In genomic region chr19:46040149-46040902, GRCm38 (mm10) we compare ENCODE assay signal across 8 mouse cellular contexts. TPM values are rescaled to one million over a fixed set of nuclear protein-coding genes. Genes with fewer than 3 reads are reported as not detected.
DNase-seq lines count a peak whose midpoint lies in the region; ATAC-seq and TF ChIP-seq lines count a peak whose summit lies in the region.

No protein-coding gene starts in this region.

- H3K9me3 ChIP-seq in embryonic facial prominence, embryonic 14.5 days (ENCODE audit: control insufficient read depth, low read length), result no peaks in the 10 kb centered on the region
- no peaks in the 10 kb centered on the region for H3K9me3 ChIP-seq in limb, embryonic 13.5 days
- no peaks in the 10 kb centered on the region for H3K9me3 ChIP-seq in neural tube, embryonic 15.5 days (replicated peaks)

- peaks cover 39% of the 10 kb centered on the region for H3K4me1 ChIP-seq in lung, adult 2 months (ENCODE audit: control insufficient read depth, insufficient read depth, low read length)
- H3K4me1 ChIP-seq in embryonic facial prominence, embryonic 14.5 days (ENCODE audit: control insufficient read depth, insufficient read depth, low read length), result peaks cover 48% of the 10 kb centered on the region
- H3K4me1 ChIP-seq in limb, embryonic 13.5 days, result peaks cover 73% of the 10 kb centered on the region
- peaks cover 80% of the 10 kb centered on the region for H3K4me1 ChIP-seq in neural tube, embryonic 15.5 days

- WGBS in lung, adult 2 months, result 19% methylated on average over 14 of the region's 14 CpGs
- WGBS in embryonic facial prominence, embryonic 14.5 days, result 33% methylated on average over 14 of the region's 14 CpGs
- WGBS in limb, embryonic 13.5 days, result 40% methylated on average over 14 of the region's 14 CpGs
- WGBS in neural tube, embryonic 15.5 days, result 42% methylated on average over 14 of the region's 14 CpGs

- peak overlapping the region; percentile 27 for H3K4me3 ChIP-seq in lung, adult 2 months (replicated peaks; ENCODE audit: extremely low read depth, low read depth, low read length)
- H3K4me3 ChIP-seq in embryonic facial prominence, embryonic 14.5 days (ENCODE audit: low read depth, low read length), result peak overlapping the region; percentile 84
- H3K4me3 ChIP-seq in limb, embryonic 13.5 days, result peak overlapping the region; percentile 95
- peak overlapping the region; percentile 73 for H3K4me3 ChIP-seq in neural tube, embryonic 15.5 days (replicated peaks)

- no peaks in the 10 kb centered on the region for H3K27me3 ChIP-seq in embryonic facial prominence, embryonic 14.5 days (replicated peaks; ENCODE audit: control insufficient read depth, insufficient read depth, low read length)
- no peaks in the 10 kb centered on the region for H3K27me3 ChIP-seq in limb, embryonic 13.5 days
- H3K27me3 ChIP-seq in neural tube, embryonic 15.5 days (replicated peaks), result no peaks in the 10 kb centered on the region

- intact Hi-C loops in left cerebral cortex, postnatal 4 days (cut with DNase I), result no loop called here

- TF ChIP-seq POLR2A in lung, adult 2 months (IDR thresholded peaks at IDR 0.05; ENCODE audit: borderline replicate concordance, extremely low read depth, low read depth, low read length), result no peak

- no peak for TF ChIP-seq CTCF in lung, adult 2 months (IDR thresholded peaks at IDR 0.05; ENCODE audit: insufficient read depth, low read length)

- peaks cover 15% of the 10 kb centered on the region for H3K36me3 ChIP-seq in embryonic facial prominence, embryonic 14.5 days (ENCODE audit: control insufficient read depth, insufficient read depth, low read length)
- peaks cover 15% of the 10 kb centered on the region for H3K36me3 ChIP-seq in limb, embryonic 13.5 days
- H3K36me3 ChIP-seq in neural tube, embryonic 15.5 days, result peaks cover 8% of the 10 kb centered on the region

- no peak for DNase-seq in lung, adult 2 months
- DNase-seq in lung, postnatal 14 days, result no peak
- DNase-seq in embryonic facial prominence, embryonic 14.5 days (ENCODE audit: low spot score), result no peak
- DNase-seq in adrenal gland, postnatal 10 days, result no peak
- no peak for DNase-seq in cerebellum, postnatal 14 days
- no peak for DNase-seq in left cerebral cortex, postnatal 4 days

- peak overlapping the region; percentile 87 for H3K4me2 ChIP-seq in embryonic facial prominence, embryonic 14.5 days (ENCODE audit: low read depth, low read length)
- peak overlapping the region; percentile 100 for H3K4me2 ChIP-seq in limb, embryonic 13.5 days (replicated peaks)
- H3K4me2 ChIP-seq in neural tube, embryonic 15.5 days, result peak overlapping the region; percentile 92

- peak overlapping the region; percentile 92 for H3K9ac ChIP-seq in embryonic facial prominence, embryonic 14.5 days (ENCODE audit: low read depth, low read length)
- peak overlapping the region; percentile 99 for H3K9ac ChIP-seq in limb, embryonic 13.5 days
- peak overlapping the region; percentile 79 for H3K9ac ChIP-seq in neural tube, embryonic 15.5 days (replicated peaks)

- ATAC-seq in embryonic facial prominence, embryonic 14.5 days (ENCODE audit: low read depth), result no peak
- ATAC-seq in limb, embryonic 13.5 days (ENCODE audit: low FRiP score, low read depth), result no peak
- ATAC-seq in neural tube, embryonic 15.5 days (ENCODE audit: low FRiP score), result no peak

- peak overlapping the region; percentile 99 for H3K27ac ChIP-seq in embryonic facial prominence, embryonic 14.5 days (replicated peaks; ENCODE audit: low read depth, low read length)
- peak overlapping the region; percentile 99 for H3K27ac ChIP-seq in limb, embryonic 13.5 days
- H3K27ac ChIP-seq in neural tube, embryonic 15.5 days (replicated peaks), result peak overlapping the region; percentile 88

RNA-seq across cellular contexts. Expression of gene Pprc1, which starts 4.4 kb away (rescaled TPM):
- polyA plus RNA-seq in lung, adult 2 months (2012; rRNA removed), result 18.3 and 19.3 TPM in 2 replicates
- 41.8 and 41.9 TPM in 2 replicates for polyA plus RNA-seq in embryonic facial prominence, embryonic 14.5 days (2014; fragmentation: Nextera tagmentation; extraction: Ambion mirVana)
- 37.8 and 42.6 TPM in 2 replicates for polyA plus RNA-seq in limb, embryonic 13.5 days (2015; fragmentation: Nextera tagmentation; extraction: Ambion mirVana)
- polyA plus RNA-seq in neural tube, embryonic 15.5 days (2015; fragmentation: Nextera tagmentation; extraction: Ambion mirVana), result 16.1 and 24.0 TPM in 2 replicates
- total RNA-seq in adrenal gland, postnatal 10 days (2021), result 10 to 100 TPM; 23.5 to 36.5 TPM
- total RNA-seq in left cerebral cortex, postnatal 4 days (2021), result 10 to 100 TPM; 42.9 to 46.7 TPM

RNA-seq across cellular contexts. Expression of gene Ldb1, which starts 4.7 kb away (rescaled TPM):
- polyA plus RNA-seq in lung, adult 2 months (2012; rRNA removed), result 220 TPM in 2 replicates
- polyA plus RNA-seq in embryonic facial prominence, embryonic 14.5 days (2014; fragmentation: Nextera tagmentation; extraction: Ambion mirVana), result 80.6 and 82.0 TPM in 2 replicates
- polyA plus RNA-seq in limb, embryonic 13.5 days (2015; fragmentation: Nextera tagmentation; extraction: Ambion mirVana), result 114 and 123 TPM in 2 replicates
- polyA plus RNA-seq in neural tube, embryonic 15.5 days (2015; fragmentation: Nextera tagmentation; extraction: Ambion mirVana), result 93.4 and 93.9 TPM in 2 replicates
- 10 to 100 TPM; 75.3 to 92.1 TPM for total RNA-seq in adrenal gland, postnatal 10 days (2021)
- 100 to 1,000 TPM; 151 to 153 TPM for total RNA-seq in left cerebral cortex, postnatal 4 days (2021)

RNA-seq across cellular contexts. Expression of gene Nolc1, which starts 35.3 kb away (rescaled TPM):
- polyA plus RNA-seq in lung, adult 2 months (2012; rRNA removed), result 7.4 and 9.8 TPM in 2 replicates
- polyA plus RNA-seq in embryonic facial prominence, embryonic 14.5 days (2014; fragmentation: Nextera tagmentation; extraction: Ambion mirVana), result 77.1 and 82.2 TPM in 2 replicates
- polyA plus RNA-seq in limb, embryonic 13.5 days (2015; fragmentation: Nextera tagmentation; extraction: Ambion mirVana), result 89.1 and 93.5 TPM in 2 replicates
- 59.4 and 67.9 TPM in 2 replicates for polyA plus RNA-seq in neural tube, embryonic 15.5 days (2015; fragmentation: Nextera tagmentation; extraction: Ambion mirVana)
- total RNA-seq in adrenal gland, postnatal 10 days (2021), result 10 to 100 TPM; 38.8 to 45.0 TPM
- 10 to 100 TPM; 47.8 to 56.4 TPM for total RNA-seq in left cerebral cortex, postnatal 4 days (2021)

RNA-seq across cellular contexts. Expression of gene Hps6, which starts 37.0 kb away (rescaled TPM):
- 7.5 and 8.7 TPM in 2 replicates for polyA plus RNA-seq in lung, adult 2 months (2012; rRNA removed)
- polyA plus RNA-seq in embryonic facial prominence, embryonic 14.5 days (2014; fragmentation: Nextera tagmentation; extraction: Ambion mirVana), result 4.5 and 6.4 TPM in 2 replicates
- polyA plus RNA-seq in limb, embryonic 13.5 days (2015; fragmentation: Nextera tagmentation; extraction: Ambion mirVana), result 7.3 and 8.1 TPM in 2 replicates
- polyA plus RNA-seq in neural tube, embryonic 15.5 days (2015; fragmentation: Nextera tagmentation; extraction: Ambion mirVana), result 5.4 and 7.8 TPM in 2 replicates
- 10 to 100 TPM in 1 of 2 experiments, 1 to 10 TPM in 1; 9.9 to 12.0 TPM for total RNA-seq in adrenal gland, postnatal 10 days (2021)
- total RNA-seq in left cerebral cortex, postnatal 4 days (2021), result 1 to 10 TPM; 4.3 to 4.5 TPM

RNA-seq across cellular contexts. Expression of gene Armh3, which starts 42.0 kb away (rescaled TPM):
- 6.7 and 9.5 TPM in 2 replicates for polyA plus RNA-seq in lung, adult 2 months (2012; rRNA removed)
- polyA plus RNA-seq in embryonic facial prominence, embryonic 14.5 days (2014; fragmentation: Nextera tagmentation; extraction: Ambion mirVana), result 13.7 and 15.2 TPM in 2 replicates
- polyA plus RNA-seq in limb, embryonic 13.5 days (2015; fragmentation: Nextera tagmentation; extraction: Ambion mirVana), result 20.5 and 22.1 TPM in 2 replicates
- 20.5 and 21.3 TPM in 2 replicates for polyA plus RNA-seq in neural tube, embryonic 15.5 days (2015; fragmentation: Nextera tagmentation; extraction: Ambion mirVana)
- total RNA-seq in adrenal gland, postnatal 10 days (2021), result 10 to 100 TPM; 14.6 to 19.2 TPM
- total RNA-seq in left cerebral cortex, postnatal 4 days (2021), result 10 to 100 TPM; 25.6 to 27.1 TPM

Comparison
In these comparisons a context has a peak if more than half of its experiments do, and no peak if none do; other contexts are left out.
1. H3K4me3 ChIP-seq: peak in every context shown above with its lines; median percentile 95 in limb, embryonic 13.5 days; 84 in embryonic facial prominence, embryonic 14.5 days; 73 in neural tube, embryonic 15.5 days; 27 in lung, adult 2 months.